Mouse (Mus musculus) E14TG2a.4 (cell line): ENCODE data around the gene Wnt5b.

Experiments
- H3K27me3 ChIP-seq: 2 replicates; pipeline ENCODE4 v1.6.1; 2014; ENCODE audit warnings: low read length, control low read depth; ENCODE audit not compliant: insufficient read depth
- H3K36me3 ChIP-seq: 2 replicates; pipeline ENCODE4 v1.6.1; 2014; ENCODE audit warnings: low read length, control low read depth; ENCODE audit not compliant: insufficient read depth
- H3K4me1 ChIP-seq: replicated peaks from 2 replicates; pipeline ENCODE4 v1.6.1; 2014; ENCODE audit warnings: low read depth, low read length, control low read depth
- H3K4me3 ChIP-seq: replicated peaks from 2 replicates; pipeline ENCODE4 v1.5.1; 2014; ENCODE audit warnings: mild to moderate bottlenecking, low read length
- H3K9me3 ChIP-seq: 2 replicates; pipeline ENCODE4 v1.6.1; 2014; ENCODE audit warnings: low read length, control low read depth
- CTCF ChIP-seq: conservative IDR thresholded peaks from 2 replicates; pipeline ENCODE4 v1.5.1; 2014; ENCODE audit warnings: low read length
- NANOG ChIP-seq: IDR thresholded peaks from 2 replicates; pipeline ENCODE4 v1.6.1; 2014; ENCODE audit warnings: borderline replicate concordance, low read length, mixed read lengths
- POU5F1 ChIP-seq: IDR thresholded peaks from 2 replicates; pipeline ENCODE4 v1.6.1; 2014; ENCODE audit warnings: low read length, borderline replicate concordance

Gene Wnt5b

DNA sequence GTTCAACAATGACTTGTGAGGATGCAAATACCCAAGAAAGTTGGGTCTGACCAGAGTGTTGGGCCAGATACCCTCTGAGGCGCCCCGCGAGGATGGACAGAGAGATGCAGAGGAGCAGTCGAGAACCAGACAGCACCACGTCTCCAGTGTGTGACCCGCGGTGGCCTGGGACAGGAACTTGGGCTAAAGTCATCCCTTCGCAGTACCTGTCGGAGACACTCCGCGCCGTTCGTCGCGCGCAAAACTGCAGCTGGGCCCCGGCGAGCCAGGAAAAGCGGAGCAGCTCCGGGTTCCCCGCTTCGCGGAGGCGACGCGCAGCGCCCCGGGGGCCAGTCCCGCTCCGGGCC is 718 bp downstream of the Wnt5b start:
- TF ChIP-seq NANOG (no peak), CTCF (no peak), POU5F1 (no peak)
- peaks cover 13% of the 10 kb centered on the region for H3K4me1 ChIP-seq
- peaks cover 83% of the 10 kb centered on the region for H3K27me3 ChIP-seq
- no peaks in the 10 kb centered on the region for H3K9me3 ChIP-seq
- no peaks in the 10 kb centered on the region for H3K36me3 ChIP-seq
- H3K4me3 ChIP-seq: peak overlapping the region; percentile 80

GRCm38 (mm10) chr6:119535867-119536266 is 8.3 kb downstream of the Wnt5b start:
- peaks cover 42% of the 10 kb centered on the region for H3K27me3 ChIP-seq
- H3K36me3 ChIP-seq: no peaks in the 10 kb centered on the region
- TF ChIP-seq NANOG: no peak
- TF ChIP-seq POU5F1: no peak
- TF ChIP-seq CTCF: no peak
- H3K9me3 ChIP-seq: no peaks in the 10 kb centered on the region
- no peak overlapping the region for H3K4me3 ChIP-seq
- 0 out of 2 replicates have a peak, but pooled peaks cover 1% of the 10 kb centered on the region for H3K4me1 ChIP-seq

DNA sequence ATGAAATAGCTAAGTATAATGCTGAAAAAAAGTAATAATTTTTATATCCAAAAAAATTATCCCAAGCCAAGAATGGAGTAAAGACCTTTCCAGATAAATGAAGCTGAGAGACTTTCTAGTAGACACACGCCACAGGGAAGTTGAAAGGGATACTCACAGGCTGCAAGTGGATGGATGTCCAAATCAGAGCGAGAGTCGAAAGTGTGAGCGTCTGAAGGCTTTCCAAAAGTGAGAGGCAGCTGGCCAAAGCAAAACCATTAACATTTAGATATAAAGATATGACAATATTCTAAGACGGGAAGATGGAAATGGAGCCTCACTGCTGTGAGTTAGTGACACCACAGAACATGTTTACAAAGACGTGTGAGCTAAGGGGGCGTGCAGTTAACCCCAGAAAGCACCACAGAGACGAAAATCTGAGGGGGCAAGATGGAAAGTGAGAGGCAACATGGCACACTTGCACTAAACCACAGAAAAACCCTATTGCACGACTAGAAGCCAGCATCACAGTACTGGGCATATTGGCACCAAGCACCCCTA is 10.9 kb downstream of the Wnt5b start:
- Histone ChIP-seq H3K9me3 (no peaks in the 10 kb centered on the region), H3K4me1 (no peaks in the 10 kb centered on the region), H3K36me3 (no peaks in the 10 kb centered on the region), H3K4me3 (no peak overlapping the region), H3K27me3 (peaks cover 21% of the 10 kb centered on the region)
- no peak for TF ChIP-seq POU5F1
- no peak for TF ChIP-seq NANOG
- TF ChIP-seq CTCF: no peak

GRCm38 (mm10) chr6:119529659-119530058 is 14.5 kb downstream of the Wnt5b start:
- no peak for TF ChIP-seq CTCF
- TF ChIP-seq NANOG: no peak
- TF ChIP-seq POU5F1: no peak
- Histone ChIP-seq H3K27me3 (no peaks in the 10 kb centered on the region), H3K4me1 (no peaks in the 10 kb centered on the region), H3K36me3 (no peaks in the 10 kb centered on the region), H3K9me3 (no peaks in the 10 kb centered on the region), H3K4me3 (no peak overlapping the region)

DNA sequence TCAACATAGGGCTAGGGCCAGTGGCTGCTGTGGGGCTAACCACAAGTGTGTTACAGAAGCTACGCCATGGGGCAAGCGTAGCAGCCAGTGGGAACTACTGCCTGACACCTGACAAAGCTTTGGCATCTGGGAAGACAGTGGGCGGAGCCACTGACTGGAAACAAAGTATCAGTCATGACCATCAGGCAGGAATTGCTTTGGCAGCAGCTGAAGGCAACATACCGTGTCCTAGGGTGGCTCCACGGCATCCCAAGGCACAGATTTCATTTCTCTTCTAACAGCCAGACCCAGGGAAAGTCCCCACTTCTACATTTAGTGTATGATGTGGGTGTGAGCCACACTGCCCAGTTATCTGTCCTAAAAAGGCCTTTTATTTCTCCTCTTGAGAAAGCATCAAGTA is 17.6 kb downstream of the Wnt5b start:
- Histone ChIP-seq H3K4me1 (peaks cover 11% of the 10 kb centered on the region; the same call in 1 of the 2 replicates), H3K9me3 (no peaks in the 10 kb centered on the region), H3K27me3 (no peaks in the 10 kb centered on the region; the same call in 1 of the 2 replicates), H3K36me3 (no peaks in the 10 kb centered on the region), H3K4me3 (no peak overlapping the region)
- no peak for TF ChIP-seq POU5F1
- TF ChIP-seq CTCF: no peak
- no peak for TF ChIP-seq NANOG

DNA sequence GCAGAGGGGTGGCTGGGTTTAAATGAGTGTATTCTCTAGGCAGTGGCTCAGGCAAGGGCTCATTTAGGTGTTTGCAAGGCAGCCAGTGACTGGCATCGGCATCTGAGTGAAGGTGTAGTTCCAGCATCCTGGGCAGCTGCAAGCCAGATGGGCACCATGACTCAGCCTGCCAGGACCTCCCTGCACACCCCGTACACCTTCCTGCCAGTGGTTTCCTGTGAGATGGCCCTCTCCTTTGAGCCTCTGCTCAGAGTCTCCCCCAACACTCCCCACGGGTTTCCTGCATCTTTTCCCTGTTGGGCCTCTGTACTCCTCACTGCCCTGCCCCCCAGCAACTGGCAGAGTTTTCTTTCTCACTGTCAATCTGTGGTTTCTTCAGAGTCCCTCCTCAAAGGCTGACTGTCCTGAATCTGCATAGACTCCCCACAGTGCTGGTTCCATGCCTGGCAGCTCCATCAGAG is 22.2 kb downstream of the Wnt5b start:
- Histone ChIP-seq H3K4me3 (no peak overlapping the region), H3K36me3 (no peaks in the 10 kb centered on the region), H3K4me1 (peaks cover 15% of the 10 kb centered on the region; the same call in 1 of the 2 replicates)

GRCm38 (mm10) chr6:119521482-119521900 is 22.7 kb downstream of the Wnt5b start:
- H3K36me3 ChIP-seq: no peaks in the 10 kb centered on the region
- no peaks in the 10 kb centered on the region for H3K9me3 ChIP-seq
- H3K4me1 ChIP-seq: peaks cover 15% of the 10 kb centered on the region; the same call in 1 of the 2 replicates
- no peak overlapping the region for H3K4me3 ChIP-seq
- no peaks in the 10 kb centered on the region; the same call in 1 of the 2 replicates for H3K27me3 ChIP-seq
- TF ChIP-seq NANOG (no peak), CTCF (no peak), POU5F1 (no peak)

More for the DNA sequence above, 22.2 kb downstream of the Wnt5b start:
- Histone ChIP-seq H3K27me3 (no peaks in the 10 kb centered on the region; the same call in 1 of the 2 replicates), H3K9me3 (no peaks in the 10 kb centered on the region)
- TF ChIP-seq NANOG: no peak
- no peak for TF ChIP-seq CTCF
- TF ChIP-seq POU5F1: no peak

DNA sequence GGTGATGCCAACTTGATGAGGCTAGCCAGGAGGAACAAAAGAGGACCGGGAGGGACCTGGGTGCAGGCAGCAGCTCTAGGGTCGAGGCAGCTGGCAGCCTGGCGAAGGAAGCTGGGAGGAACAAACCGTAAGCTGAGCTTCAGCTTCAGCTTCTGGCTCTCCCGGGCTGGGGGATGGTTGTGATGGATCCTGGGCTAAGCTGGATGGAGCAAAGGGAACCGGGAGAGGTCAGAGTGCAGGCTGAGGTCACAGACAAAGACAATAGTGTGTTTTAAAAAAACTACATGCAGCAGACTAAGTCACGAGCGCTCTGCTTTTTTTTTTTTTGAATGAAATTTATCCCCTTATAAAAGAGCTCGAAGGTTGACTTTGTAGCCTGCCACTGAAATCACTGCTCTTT is 23.4 kb downstream of the Wnt5b start:
- no peak overlapping the region for H3K4me3 ChIP-seq

GRCm38 (mm10) chr6:119514085-119514484 is 30.1 kb downstream of the Wnt5b start:
- Histone ChIP-seq H3K36me3 (no peaks in the 10 kb centered on the region), H3K4me1 (no peaks in the 10 kb centered on the region), H3K27me3 (no peaks in the 10 kb centered on the region), H3K9me3 (no peaks in the 10 kb centered on the region), H3K4me3 (no peak overlapping the region)
- TF ChIP-seq CTCF: no peak
- no peak for TF ChIP-seq NANOG
- TF ChIP-seq POU5F1: no peak

More for the DNA sequence above, 23.4 kb downstream of the Wnt5b start:
- no peaks in the 10 kb centered on the region for H3K36me3 ChIP-seq
- no peaks in the 10 kb centered on the region; the same call in 1 of the 2 replicates for H3K27me3 ChIP-seq
- no peaks in the 10 kb centered on the region for H3K9me3 ChIP-seq
- H3K4me1 ChIP-seq: peaks cover 15% of the 10 kb centered on the region; the same call in 1 of the 2 replicates
- no peak for TF ChIP-seq CTCF
- no peak for TF ChIP-seq NANOG
- TF ChIP-seq POU5F1: no peak
